Comparison of ENCODE assay signal across 28 mouse cellular contexts in the genomic region with DNA sequence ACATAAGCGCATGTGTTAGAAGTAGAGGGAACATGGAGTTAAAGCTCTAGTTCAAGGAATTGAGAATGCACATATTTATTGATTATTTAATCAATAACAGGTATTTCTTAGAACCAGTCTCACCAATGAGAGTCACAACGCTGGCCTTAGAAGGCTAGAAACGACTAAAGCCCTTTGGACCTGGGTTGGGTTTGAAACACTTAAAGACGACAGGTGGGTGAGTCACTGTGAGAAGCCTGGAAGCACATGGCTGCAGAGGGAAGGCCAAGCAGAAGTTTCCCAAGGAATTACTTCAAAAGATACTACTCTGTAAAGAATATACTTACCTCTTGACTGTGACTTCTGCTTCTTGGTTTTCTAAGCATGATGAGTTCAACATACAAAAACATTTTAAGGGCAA. TPM values are rescaled to one million over a fixed set of nuclear protein-coding genes. Genes with fewer than 3 reads are reported as not detected.
"Had no signal": no experiment of that assay in that cellular context is flagged by ENCODE, and none has a peak within 500 bp of the region (broad histone marks: within the 10 kb centered on the region; RNA-seq: fewer than 3 reads in every experiment).

No protein-coding gene starts in this region.

- H3K27ac ChIP-seq: liver, embryonic 14.5 days; lung, embryonic 15.5 days; macrophage; midbrain, embryonic 13.5 days; neural tube, embryonic 13.5 days; neural tube, embryonic 15.5 days; stomach, embryonic 15.5 days; stomach, postnatal 0 days had no signal

- H3K27me3 ChIP-seq: lung, embryonic 15.5 days; megakaryocyte, embryonic 14.5 days; midbrain, embryonic 13.5 days; neural tube, embryonic 13.5 days; neural tube, embryonic 15.5 days; stomach, embryonic 15.5 days had no signal

- H3K4me2 ChIP-seq: lung, embryonic 15.5 days; midbrain, embryonic 11.5 days; midbrain, embryonic 13.5 days; neural tube, embryonic 13.5 days; neural tube, embryonic 15.5 days; stomach, embryonic 15.5 days had no signal

- H3K36me3 ChIP-seq: lung, embryonic 15.5 days; midbrain, embryonic 13.5 days; neural tube, embryonic 13.5 days; neural tube, embryonic 15.5 days; stomach, embryonic 15.5 days had no signal

- ATAC-seq: lung, postnatal 0 days; midbrain, embryonic 13.5 days; midbrain, embryonic 16.5 days had no signal

- H3K9me3 ChIP-seq: lung, embryonic 15.5 days; midbrain, embryonic 13.5 days; neural tube, embryonic 13.5 days; neural tube, embryonic 15.5 days; stomach, embryonic 15.5 days had no signal

- H3K9ac ChIP-seq: liver, embryonic 14.5 days; lung, embryonic 15.5 days; midbrain, embryonic 13.5 days; neural tube, embryonic 13.5 days; neural tube, embryonic 15.5 days; stomach, embryonic 15.5 days had no signal

- H3K4me3 ChIP-seq: lung, embryonic 15.5 days; megakaryocyte, embryonic 14.5 days; midbrain, embryonic 13.5 days; myocyte; neural tube, embryonic 13.5 days; neural tube, embryonic 15.5 days; stomach, embryonic 15.5 days had no signal

- DNase-seq: lung, adult 2 months; lung, postnatal 14 days; lung, postnatal 36 days; retina, postnatal 1 day; right cerebral cortex, adult 18-20 months; right cerebral cortex, postnatal 25 days; right cerebral cortex, postnatal 4 days; thymus, postnatal 14 days; thymus, postnatal 36 days had no signal

- H3K4me1 ChIP-seq: lung, embryonic 15.5 days; megakaryocyte, embryonic 14.5 days; midbrain, embryonic 13.5 days; neural tube, embryonic 13.5 days; neural tube, embryonic 15.5 days; stomach, embryonic 15.5 days had no signal

RNA-seq across cellular contexts. Expression of gene Olfr653, which starts 3.7 kb away (rescaled TPM):
- total RNA-seq: megakaryocyte progenitor cell, adult 5-6 weeks had no signal
- polyA plus RNA-seq: liver, embryonic 14.5 days; liver, embryonic 16.5 days; lung, adult 2 months; lung, embryonic 15.5 days; lung, postnatal 0 days; macrophage; midbrain, embryonic 11.5 days; midbrain, embryonic 13.5 days; midbrain, embryonic 16.5 days; myocyte; neural tube, embryonic 11.5 days; neural tube, embryonic 13.5 days; neural tube, embryonic 15.5 days; spleen, adult 2 months; stomach, embryonic 15.5 days; stomach, postnatal 0 days; thymus, postnatal 0 days had no signal

RNA-seq across cellular contexts. Expression of gene Olfr654, which starts 6.0 kb away (rescaled TPM):
- total RNA-seq: megakaryocyte progenitor cell, adult 5-6 weeks had no signal
- polyA plus RNA-seq: liver, embryonic 14.5 days; liver, embryonic 16.5 days; lung, adult 2 months; lung, embryonic 15.5 days; lung, postnatal 0 days; macrophage; midbrain, embryonic 11.5 days; midbrain, embryonic 13.5 days; midbrain, embryonic 16.5 days; myocyte; neural tube, embryonic 11.5 days; neural tube, embryonic 13.5 days; neural tube, embryonic 15.5 days; spleen, adult 2 months; stomach, embryonic 15.5 days; stomach, postnatal 0 days; thymus, postnatal 0 days had no signal

RNA-seq across cellular contexts. Expression of gene Olfr652, which starts 20.1 kb away (rescaled TPM):
- total RNA-seq: megakaryocyte progenitor cell, adult 5-6 weeks had no signal
- polyA plus RNA-seq: liver, embryonic 14.5 days; liver, embryonic 16.5 days; lung, adult 2 months; lung, embryonic 15.5 days; lung, postnatal 0 days; macrophage; midbrain, embryonic 11.5 days; midbrain, embryonic 13.5 days; midbrain, embryonic 16.5 days; myocyte; neural tube, embryonic 11.5 days; neural tube, embryonic 13.5 days; neural tube, embryonic 15.5 days; spleen, adult 2 months; stomach, embryonic 15.5 days; stomach, postnatal 0 days; thymus, postnatal 0 days had no signal

RNA-seq across cellular contexts. Expression of gene Olfr655, which starts 20.7 kb away (rescaled TPM):
- polyA plus RNA-seq: liver, embryonic 14.5 days; liver, embryonic 16.5 days; lung, adult 2 months; lung, embryonic 15.5 days; lung, postnatal 0 days; macrophage; midbrain, embryonic 11.5 days; midbrain, embryonic 13.5 days; midbrain, embryonic 16.5 days; myocyte; neural tube, embryonic 11.5 days; neural tube, embryonic 13.5 days; neural tube, embryonic 15.5 days; spleen, adult 2 months; stomach, embryonic 15.5 days; stomach, postnatal 0 days; testis, adult 2 months; thymus, postnatal 0 days had no signal

RNA-seq across cellular contexts. Expression of gene Olfr651, which starts 30.9 kb away (rescaled TPM):
- total RNA-seq: megakaryocyte progenitor cell, adult 5-6 weeks had no signal
- polyA plus RNA-seq: liver, embryonic 14.5 days; liver, embryonic 16.5 days; lung, adult 2 months; lung, embryonic 15.5 days; lung, postnatal 0 days; macrophage; midbrain, embryonic 11.5 days; midbrain, embryonic 13.5 days; midbrain, embryonic 16.5 days; myocyte; neural tube, embryonic 11.5 days; neural tube, embryonic 13.5 days; neural tube, embryonic 15.5 days; spleen, adult 2 months; stomach, embryonic 15.5 days; stomach, postnatal 0 days; testis, adult 2 months; thymus, postnatal 0 days had no signal
